Mouse (Mus musculus): Measurements from ENCODE around the gene 1190002N15Rik. TPM values are rescaled to one million over a fixed set of nuclear protein-coding genes. Genes with fewer than 3 reads are reported as not detected.

The 1190002N15Rik gene
- total and polyA plus RNA-seq, 3 experiments = 4.7 to 8.8 TPM; not detected in 1

- TF ChIP-seq KAT2A (conservative IDR thresholded peaks at IDR 0.05; ENCODE audit: low read depth, low read length) (no peak), NRF1 (IDR thresholded peaks at IDR 0.05; ENCODE audit: insufficient read depth, low read depth, low read length, poor library complexity, severe bottlenecking) (no peak), POLR2AphosphoS2 (IDR thresholded peaks at IDR 0.05; ENCODE audit: low read length) (no peak), ZMIZ1 (IDR thresholded peaks at IDR 0.05; ENCODE audit: low read depth, low read length) (no peak), SMC3 (IDR thresholded peaks at IDR 0.05; ENCODE audit: low read depth, low read length) (no peak), POLR2AphosphoS5 (IDR thresholded peaks at IDR 0.05; ENCODE audit: borderline replicate concordance, low read depth, low read length) (no peak), ZKSCAN1 (IDR thresholded peaks at IDR 0.05; ENCODE audit: low read depth, low read length) (no peak), NELFE (IDR thresholded peaks at IDR 0.05; ENCODE audit: low read depth, low read length) (no peak), CTCF (IDR thresholded peaks at IDR 0.05 in 2 of 3, conservative IDR thresholded peaks at IDR 0.05 in 1 of 3; ENCODE audit: control insufficient read depth in 1 of 3, insufficient read depth in 1 of 3, low read depth in 2 of 3, low read length in 3 of 3, poor library complexity in 1 of 3, severe bottlenecking in 1 of 3) (no peak), EP300 (IDR thresholded peaks at IDR 0.05; ENCODE audit: low read depth in 1 of 2, low read length in 2 of 2) (peak in 1 of 2 experiments; percentile 67; a peak in 2 of 4 replicates), TCF12 (IDR thresholded peaks at IDR 0.05; ENCODE audit: low read depth, low read length) (peak; percentile 6; the same call in 1 of the 2 replicates), MAZ (IDR thresholded peaks at IDR 0.05; ENCODE audit: low read depth, low read length) (no peak), HCFC1 (IDR thresholded peaks at IDR 0.05; ENCODE audit: low read depth, low read length) (no peak), JUND (IDR thresholded peaks at IDR 0.05; ENCODE audit: low read depth, low read length) (no peak), UBTF (IDR thresholded peaks at IDR 0.05; ENCODE audit: borderline replicate concordance, insufficient read depth, low read depth, low read length) (no peak), MYB (IDR thresholded peaks at IDR 0.05; ENCODE audit: low read depth, low read length) (no peak; the same call in 1 of the 2 replicates), POLR2A (IDR thresholded peaks at IDR 0.05; ENCODE audit: control insufficient read depth in 1 of 2, insufficient read depth in 1 of 2, low read depth in 1 of 2, low read length in 2 of 2, poor library complexity in 1 of 2) (no peak), RAD21 (IDR thresholded peaks at IDR 0.05; ENCODE audit: low read depth, low read length) (no peak), TAL1 (IDR thresholded peaks at IDR 0.05; ENCODE audit: low read length) (no peak), E2F4 (IDR thresholded peaks at IDR 0.05; ENCODE audit: borderline replicate concordance, low read depth, low read length) (no peak), ELF1 (IDR thresholded peaks at IDR 0.05; ENCODE audit: low read depth, low read length) (no peak), MAFK (IDR thresholded peaks at IDR 0.05; ENCODE audit: borderline replicate concordance, low read depth, low read length) (peak; percentile 90)
These were observed 2.6 kb upstream of the 1190002N15Rik start (continued) for GRCm38 (mm10) chr9:94540343-94541095.

- peak; percentile 36 for DNase-seq (ENCODE audit: low read depth, low spot score)
- H3K36me3 ChIP-seq (ENCODE audit: control insufficient read depth in 1 of 2, insufficient read depth in 2 of 2, low read length in 2 of 2) = peaks cover 0 to 23% of the 10 kb centered on the region in 2 experiments; a peak in 2 of 4 replicates
- no peaks in the 10 kb centered on the region for H3K9me3 ChIP-seq (replicated peaks; ENCODE audit: insufficient read depth, low read length)
- no peak overlapping the region for H3K27ac ChIP-seq (ENCODE audit: control insufficient read depth, low read depth, low read length)
- TF ChIP-seq HCFC1 (IDR thresholded peaks at IDR 0.05; ENCODE audit: low read depth, low read length) = no peak
- TF ChIP-seq CTCF (IDR thresholded peaks at IDR 0.05 in 2 of 3, conservative IDR thresholded peaks at IDR 0.05 in 1 of 3; ENCODE audit: control insufficient read depth in 1 of 3, insufficient read depth in 1 of 3, low read depth in 2 of 3, low read length in 3 of 3, poor library complexity in 1 of 3, severe bottlenecking in 1 of 3) = no peak
- no peak for TF ChIP-seq POLR2A (IDR thresholded peaks at IDR 0.05; ENCODE audit: control insufficient read depth in 1 of 2, insufficient read depth in 1 of 2, low read depth in 1 of 2, low read length in 2 of 2, poor library complexity in 1 of 2)
- no peak for TF ChIP-seq SMC3 (IDR thresholded peaks at IDR 0.05; ENCODE audit: low read depth, low read length)
- no peak for TF ChIP-seq POLR2AphosphoS5 (IDR thresholded peaks at IDR 0.05; ENCODE audit: borderline replicate concordance, low read depth, low read length)
- TF ChIP-seq EP300 (IDR thresholded peaks at IDR 0.05; ENCODE audit: low read depth in 1 of 2, low read length in 2 of 2) = no peak
- no peak for TF ChIP-seq USF2 (IDR thresholded peaks at IDR 0.05; ENCODE audit: borderline replicate concordance in 1 of 2, insufficient read depth in 1 of 2, low read depth in 1 of 2, low read length in 2 of 2)
- TF ChIP-seq RCOR1 (IDR thresholded peaks at IDR 0.05; ENCODE audit: low read depth, low read length) = no peak
- no peak for TF ChIP-seq MYC (IDR thresholded peaks at IDR 0.05; ENCODE audit: low read depth, low read length)
- no peak for TF ChIP-seq TAL1 (IDR thresholded peaks at IDR 0.05; ENCODE audit: low read length)
- TF ChIP-seq JUND (IDR thresholded peaks at IDR 0.05; ENCODE audit: low read depth, low read length) = no peak
- TF ChIP-seq BHLHE40 (IDR thresholded peaks at IDR 0.05; ENCODE audit: borderline replicate concordance, low read depth, low read length) = no peak
- TF ChIP-seq TCF12 (IDR thresholded peaks at IDR 0.05; ENCODE audit: low read depth, low read length) = no peak
- no peak for TF ChIP-seq NRF1 (IDR thresholded peaks at IDR 0.05; ENCODE audit: insufficient read depth, low read depth, low read length, poor library complexity, severe bottlenecking)
- TF ChIP-seq ZNF384 (IDR thresholded peaks at IDR 0.05; ENCODE audit: low read depth, low read length) = no peak
- TF ChIP-seq TBP (IDR thresholded peaks at IDR 0.05; ENCODE audit: low read depth, low read length) = no peak
- no peak for TF ChIP-seq POLR2AphosphoS2 (IDR thresholded peaks at IDR 0.05; ENCODE audit: low read length)
- TF ChIP-seq CHD1 (IDR thresholded peaks at IDR 0.05; ENCODE audit: low read depth, low read length) = no peak
- TF ChIP-seq NELFE (IDR thresholded peaks at IDR 0.05; ENCODE audit: low read depth, low read length) = no peak
- no peak for TF ChIP-seq SIN3A (IDR thresholded peaks at IDR 0.05; ENCODE audit: low read length)
- peaks cover 10% of the 10 kb centered on the region for H3K79me2 ChIP-seq (ENCODE audit: control insufficient read depth, insufficient read depth, low read length, poor library complexity)
- no peaks in the 10 kb centered on the region for H3K27me3 ChIP-seq (ENCODE audit: control insufficient read depth in 1 of 2, insufficient read depth in 2 of 2, low read length in 2 of 2)
- peak overlapping the region; percentile 65 to 67 for H3K4me3 ChIP-seq (ENCODE audit: control insufficient read depth in 1 of 2, insufficient read depth in 1 of 2, low read depth in 2 of 2, low read length in 2 of 2)
- H3K9ac ChIP-seq (ENCODE audit: control insufficient read depth, low read depth, low read length, poor library complexity, severe bottlenecking) = peak overlapping the region; percentile 77
- peaks cover 8 to 12% of the 10 kb centered on the region in 2 experiments for H3K4me1 ChIP-seq (ENCODE audit: control insufficient read depth in 1 of 2, insufficient read depth in 2 of 2, low read length in 2 of 2)
These were observed 1.5 kb upstream of the 1190002N15Rik start for GRCm38 (mm10) chr9:94539346-94539865.

Measured in MEL (cell line).